Mouse (Mus musculus): ENCODE measurements around the gene Surf2.

Gene Surf2

GRCm38 (mm10) chr2:26914148-26914941 is 1.8 kb upstream of the Surf2 start:
- no peak for DNase-seq

- DNase-seq, result no peak
Observed at GRCm38 (mm10) chr2:26916738-26917137, 571 bp downstream of the Surf2 start.

- DNase-seq, result no peak
Observed at GRCm38 (mm10) chr2:26919684-26920083, 3.5 kb downstream of the Surf2 start.

GRCm38 (mm10) chr2:26920190-26920855 is 4.2 kb downstream of the Surf2 start:
- DNase-seq, result no peak

GRCm38 (mm10) chr2:26921784-26922183 is 5.6 kb downstream of the Surf2 start:
- no peak for DNase-seq

- DNase-seq, result no peak
Observed at GRCm38 (mm10) chr2:26927745-26928476, 11.7 kb downstream of the Surf2 start.

- DNase-seq, result peak; percentile 66
Observed at GRCm38 (mm10) chr2:26930390-26930789, 14.2 kb downstream of the Surf2 start.

- DNase-seq, result no peak
Observed at GRCm38 (mm10) chr2:26932473-26933303, 16.5 kb downstream of the Surf2 start.

GRCm38 (mm10) chr2:26933304-26934055 is 17.3 kb downstream of the Surf2 start, which contains the start of the genes Surf4 and Stkld1:
TSS of gene Surf4 (minus strand) at chr2:26933928.
TSS of gene Stkld1 (plus strand) at chr2:26934047.
- DNase-seq, result peak; percentile 94

- no peak for DNase-seq
Observed at GRCm38 (mm10) chr2:26935286-26935685, 19.1 kb downstream of the Surf2 start.

- no peak for DNase-seq
Observed at GRCm38 (mm10) chr2:26936425-26936824, 20.3 kb downstream of the Surf2 start.

- DNase-seq, result peak; percentile 54
Observed at GRCm38 (mm10) chr2:26941539-26941938, 25.4 kb downstream of the Surf2 start.

GRCm38 (mm10) chr2:26943253-26943652 is 27.1 kb downstream of the Surf2 start:
- DNase-seq, result no peak

GRCm38 (mm10) chr2:26950411-26950810 is 34.2 kb downstream of the Surf2 start:
- no peak for DNase-seq

GRCm38 (mm10) chr2:26951346-26951905 is 35.3 kb downstream of the Surf2 start:
- no peak for DNase-seq

GRCm38 (mm10) chr2:26952193-26952592 is 36.0 kb downstream of the Surf2 start:
- DNase-seq, result no peak

- DNase-seq, result no peak
Observed at GRCm38 (mm10) chr2:26952866-26953265, 36.7 kb downstream of the Surf2 start.

- no peak for DNase-seq
Observed at GRCm38 (mm10) chr2:26954735-26955395, 38.7 kb downstream of the Surf2 start.

- no peak for DNase-seq
Observed at GRCm38 (mm10) chr2:26956811-26957487, 40.8 kb downstream of the Surf2 start.

- no peak for DNase-seq
Observed at GRCm38 (mm10) chr2:26957488-26957859, 41.3 kb downstream of the Surf2 start.

Data from layer of hippocampus, adult 9-11 months (tissue).